Mouse (Mus musculus): ENCODE data around the gene Aire.
"Not testable (repeated sequence)": the region's sequence is repeated elsewhere in the genome, so short reads cannot be mapped to it uniquely, and the experiment has no call there.

Aire gene

GRCm38 (mm10) chr10:78049519-78050035 lies 6.2 kb upstream of the Aire start:
- DNase-seq (ENCODE audit: low spot score), result no peak

GRCm38 (mm10) chr10:78048061-78048730 lies 4.8 kb upstream of the Aire start:
- DNase-seq (ENCODE audit: low spot score), result no peak

- no peak for DNase-seq (ENCODE audit: low spot score)
Measured at GRCm38 (mm10) chr10:78046388-78046787, 3.0 kb upstream of the Aire start.

GRCm38 (mm10) chr10:78044531-78044930 lies 1.1 kb upstream of the Aire start:
- DNase-seq (ENCODE audit: low spot score), result no peak

- no peak for DNase-seq (ENCODE audit: low spot score)
Measured at GRCm38 (mm10) chr10:78042697-78043405, 559 bp downstream of the Aire start.

- DNase-seq (ENCODE audit: low spot score), result no peak
Measured at GRCm38 (mm10) chr10:78042096-78042495, 1.3 kb downstream of the Aire start.

GRCm38 (mm10) chr10:78041647-78042046 lies 1.8 kb downstream of the Aire start, which contains the start of gene Dnmt3l:
Gene Dnmt3l (plus strand): TSS chr10:78041947.
- DNase-seq (ENCODE audit: low spot score), result no peak

GRCm38 (mm10) chr10:78037139-78037538 lies 6.3 kb downstream of the Aire start:
- no peak for DNase-seq (ENCODE audit: low spot score)

- peak; percentile 32 for DNase-seq (ENCODE audit: low spot score)
Measured at GRCm38 (mm10) chr10:78031987-78032386, 11.4 kb downstream of the Aire start.

GRCm38 (mm10) chr10:78029080-78029479 lies 14.3 kb downstream of the Aire start:
- no peak for DNase-seq (ENCODE audit: low spot score)

- peak; percentile 74 for DNase-seq (ENCODE audit: low spot score)
Measured at GRCm38 (mm10) chr10:78028129-78028528, 15.3 kb downstream of the Aire start.

- DNase-seq (ENCODE audit: low spot score), result not testable (repeated sequence)
Measured at GRCm38 (mm10) chr10:78025453-78025852, 18.0 kb downstream of the Aire start.

- not testable (repeated sequence) for DNase-seq (ENCODE audit: low spot score)
Measured at GRCm38 (mm10) chr10:78019984-78020383, 23.4 kb downstream of the Aire start.

- DNase-seq (ENCODE audit: low spot score), result no peak
Measured at GRCm38 (mm10) chr10:78019291-78019690, 24.1 kb downstream of the Aire start.

- DNase-seq (ENCODE audit: low spot score), result peak; percentile 77
Measured at GRCm38 (mm10) chr10:78018797-78019203, 24.6 kb downstream of the Aire start.

- DNase-seq (ENCODE audit: low spot score), result no peak
Measured at GRCm38 (mm10) chr10:78016366-78016765, 27.0 kb downstream of the Aire start.

- peak; percentile 74 for DNase-seq (ENCODE audit: low spot score)
Measured at GRCm38 (mm10) chr10:78015489-78015888, 27.9 kb downstream of the Aire start.

- DNase-seq (ENCODE audit: low spot score), result peak; percentile 95
Measured at GRCm38 (mm10) chr10:78012661-78013495, 30.5 kb downstream of the Aire start.

- not testable (repeated sequence) for DNase-seq (ENCODE audit: low spot score)
Measured at GRCm38 (mm10) chr10:78011116-78011515, 32.3 kb downstream of the Aire start.

GRCm38 (mm10) chr10:78010335-78010734 lies 33.1 kb downstream of the Aire start:
- no peak for DNase-seq (ENCODE audit: low spot score)

GRCm38 (mm10) chr10:78009945-78010293 lies 33.5 kb downstream of the Aire start, which contains the start of gene Pfkl:
Gene Pfkl (minus strand): TSS chr10:78010083.
- no peak for DNase-seq (ENCODE audit: low spot score)

All from adipocyte (in vitro differentiated cells).